Mouse (Mus musculus) A20 (cell line): ENCODE results near the gene Rbbp9.

Source experiments
- DNase-seq: peaks from one replicate; pipeline ENCODE4 v3.0.0-alpha.2; 2011; ENCODE audit warnings: low read depth, low spot score

Gene Rbbp9

DNA sequence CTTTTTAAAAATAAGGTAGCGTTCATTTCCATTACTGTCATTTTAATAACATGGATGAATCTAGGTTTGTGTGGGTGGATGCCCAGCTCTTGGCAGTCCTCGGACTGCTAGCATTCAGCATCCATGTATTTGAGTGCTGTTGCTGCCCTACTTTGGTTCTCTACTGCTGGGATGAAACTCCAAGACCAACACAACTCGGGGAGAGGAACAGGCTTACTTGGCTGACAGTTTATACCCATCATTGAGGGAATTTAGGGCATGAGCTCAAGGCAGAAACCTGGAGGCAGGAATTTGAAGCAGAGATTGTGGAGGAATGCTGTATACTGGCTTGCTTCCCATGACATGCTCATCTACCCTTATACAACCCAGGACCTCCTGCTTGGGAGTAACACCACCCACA is 36.0 kb downstream of the Rbbp9 start:
- no peak for DNase-seq

DNA sequence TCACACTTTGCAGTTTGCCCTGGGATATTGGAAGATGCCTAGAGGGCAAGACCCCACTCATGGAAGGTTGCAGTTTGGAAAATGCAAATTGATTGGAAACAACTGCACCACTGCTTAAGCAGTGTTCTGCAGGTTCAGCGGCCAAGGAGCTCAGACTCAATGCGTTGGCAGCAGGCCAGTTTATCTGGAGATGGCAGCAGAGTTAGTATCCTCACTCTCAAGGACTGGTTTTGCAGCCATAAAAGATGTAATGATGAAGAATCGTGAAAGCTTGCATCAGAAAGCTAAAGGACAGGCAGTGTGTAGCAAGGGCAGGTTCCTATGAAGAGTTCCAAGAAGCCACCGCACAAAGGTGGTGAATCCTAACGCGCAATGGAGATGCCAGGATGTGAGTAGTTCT is 48.5 kb downstream of the Rbbp9 start:
- no peak for DNase-seq
